ENCODE assay signal across 11 mouse cellular contexts in the genomic region with DNA sequence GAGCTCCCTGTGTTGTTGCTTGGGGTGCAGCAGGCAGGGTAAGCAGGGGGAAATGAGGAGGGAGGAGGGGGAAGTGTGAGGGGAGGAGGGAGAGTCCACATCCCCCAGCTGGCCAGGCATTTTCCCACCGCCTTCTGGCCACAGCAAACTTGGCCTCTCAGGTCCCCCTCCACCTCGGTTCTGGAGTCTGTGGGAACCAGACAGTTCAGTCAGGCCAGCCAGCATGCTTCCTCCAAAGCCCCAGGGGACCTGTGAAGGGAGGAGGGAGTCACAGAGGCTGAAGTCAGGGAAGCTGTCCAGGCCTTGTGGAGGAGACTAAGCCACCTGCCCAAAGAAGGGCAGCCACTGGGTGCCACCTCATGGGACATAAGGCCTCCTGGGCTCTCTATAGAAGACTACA. TPM values are rescaled to one million over a fixed set of nuclear protein-coding genes. Genes with fewer than 3 reads are reported as not detected.
DNase-seq lines count a peak whose midpoint lies in the region; ATAC-seq and TF ChIP-seq lines count a peak whose summit lies in the region.
"Had no signal": no experiment of that assay in that cellular context is flagged by ENCODE, and none has a peak within 500 bp of the region (broad histone marks: within the 10 kb centered on the region; RNA-seq: fewer than 3 reads in every experiment).

No protein-coding gene starts in this region.

- H3ac ChIP-seq in C2C12 (ENCODE audit: control insufficient read depth, insufficient read length, low read depth), result peak overlapping the region; percentile 66

- H3K4me1 ChIP-seq in heart, embryonic 11.5 days (ENCODE audit: control insufficient read depth, insufficient read depth, low read length), result peaks cover 15% of the 10 kb centered on the region
- H3K4me1 ChIP-seq in heart, embryonic 10.5 days, result peaks cover 67% of the 10 kb centered on the region
- peaks cover 45% of the 10 kb centered on the region for H3K4me1 ChIP-seq in kidney, postnatal 0 days (replicated peaks; ENCODE audit: insufficient read depth, low read length)
- no peaks in the 10 kb centered on the region for H3K4me1 ChIP-seq in forebrain, embryonic 12.5 days

- no peak overlapping the region for H3K27ac ChIP-seq in heart, embryonic 11.5 days (ENCODE audit: low read depth, low read length)
- H3K27ac ChIP-seq in heart, embryonic 10.5 days, result peak overlapping the region; percentile 49
- peak overlapping the region; percentile 81 for H3K27ac ChIP-seq in kidney, postnatal 0 days
- no peak overlapping the region for H3K27ac ChIP-seq in forebrain, embryonic 12.5 days
- H3K27ac ChIP-seq: neural tube, embryonic 12.5 days had no signal

- no peak overlapping the region for H3K9ac ChIP-seq in heart, embryonic 11.5 days (ENCODE audit: low read depth, low read length)
- no peak overlapping the region for H3K9ac ChIP-seq in kidney, postnatal 0 days (ENCODE audit: low read depth, low read length)
- H3K9ac ChIP-seq in forebrain, embryonic 12.5 days, result no peak overlapping the region
- H3K9ac ChIP-seq: neural tube, embryonic 12.5 days had no signal

- peaks cover 50% of the 10 kb centered on the region for H3K79me2 ChIP-seq in C2C12 (ENCODE audit: control insufficient read depth, insufficient read depth)

- no peaks in the 10 kb centered on the region for H3K9me3 ChIP-seq in heart, embryonic 11.5 days (replicated peaks; ENCODE audit: control insufficient read depth, low read length)
- no peaks in the 10 kb centered on the region for H3K9me3 ChIP-seq in heart, embryonic 10.5 days
- H3K9me3 ChIP-seq in kidney, postnatal 0 days (replicated peaks; ENCODE audit: low read length), result no peaks in the 10 kb centered on the region
- H3K9me3 ChIP-seq in forebrain, embryonic 12.5 days, result no peaks in the 10 kb centered on the region
- H3K9me3 ChIP-seq: neural tube, embryonic 12.5 days had no signal

- TF ChIP-seq CTCF in C2C12 (IDR thresholded peaks at IDR 0.05; ENCODE audit: control insufficient read depth, insufficient read depth, insufficient read length), result no peak
- no peak for TF ChIP-seq CTCF in kidney, postnatal 0 days (IDR thresholded peaks at IDR 0.05; ENCODE audit: low read depth)

- WGBS in heart, embryonic 11.5 days (ENCODE audit: insufficient replicate concordance), result 34% methylated on average over 2 of the region's 2 CpGs
- 29% methylated on average over 2 of the region's 2 CpGs for WGBS in heart, embryonic 10.5 days
- whole genome bisulfite sequencing in kidney, postnatal 0 days, result 9% methylated on average over 2 of the region's 2 CpGs
- 63% methylated on average over 2 of the region's 2 CpGs for WGBS in forebrain, embryonic 12.5 days

- ATAC-seq in heart, embryonic 11.5 days (replicated peaks; ENCODE audit: insufficient number of reproducible peaks, low FRiP score, low TSS enrichment), result no peak
- no peak for ATAC-seq in kidney, postnatal 0 days (replicated peaks; ENCODE audit: low FRiP score, low read depth)
- ATAC-seq in forebrain, embryonic 12.5 days (ENCODE audit: low FRiP score), result no peak

- H3K79me3 ChIP-seq in C2C12 (ENCODE audit: low read depth), result peaks cover 36% of the 10 kb centered on the region

- no peak overlapping the region for H3K4me2 ChIP-seq in heart, embryonic 11.5 days
- peak overlapping the region; percentile 47; the same call in 1 of the 2 replicates for H3K4me2 ChIP-seq in kidney, postnatal 0 days (ENCODE audit: low read length)
- H3K4me2 ChIP-seq in forebrain, embryonic 12.5 days, result no peak overlapping the region
- H3K4me2 ChIP-seq: neural tube, embryonic 12.5 days had no signal

- H3K4me3 ChIP-seq in heart, embryonic 11.5 days (ENCODE audit: low read depth, low read length), result no peak overlapping the region
- peak overlapping the region; percentile 65 for H3K4me3 ChIP-seq in C2C12 (ENCODE audit: insufficient read depth, poor library complexity, severe bottlenecking)
- no peak overlapping the region for H3K4me3 ChIP-seq in heart, embryonic 10.5 days
- no peak overlapping the region for H3K4me3 ChIP-seq in kidney, postnatal 0 days (replicated peaks; ENCODE audit: low read depth, low read length)
- H3K4me3 ChIP-seq in forebrain, embryonic 12.5 days (replicated peaks), result no peak overlapping the region
- H3K4me3 ChIP-seq: neural tube, embryonic 12.5 days had no signal

- H3K27me3 ChIP-seq in heart, embryonic 11.5 days (ENCODE audit: control insufficient read depth, insufficient read depth, low read length), result peaks cover 9% of the 10 kb centered on the region; the same call in 1 of the 2 replicates
- H3K27me3 ChIP-seq in C2C12 (ENCODE audit: control insufficient read depth, insufficient read depth, insufficient read length), result no peaks in the 10 kb centered on the region
- H3K27me3 ChIP-seq in heart, embryonic 10.5 days (ENCODE audit: insufficient read depth, poor library complexity, severe bottlenecking), result peaks cover 50% of the 10 kb centered on the region
- H3K27me3 ChIP-seq in kidney, postnatal 0 days (ENCODE audit: insufficient read depth, low read length), result no peaks in the 10 kb centered on the region
- peaks cover 10% of the 10 kb centered on the region; the same call in 1 of the 2 replicates for H3K27me3 ChIP-seq in forebrain, embryonic 12.5 days
- H3K27me3 ChIP-seq: neural tube, embryonic 12.5 days had no signal

- DNase-seq in heart, adult 11 months, result peak; percentile 99
- DNase-seq in heart, embryonic 10.5 days (ENCODE audit: low spot score), result no peak
- DNase-seq in kidney, postnatal 0 days (ENCODE audit: low spot score), result peak; percentile 59
- DNase-seq in layer of hippocampus, adult 8-10 months (ENCODE audit: low spot score in 2 of 2), result no peak
- no peak for DNase-seq in retina, embryonic 14.5 days (ENCODE audit: low spot score)
- DNase-seq: embryo, embryonic 11 days; layer of hippocampus, postnatal 36 days had no signal

- H3K36me3 ChIP-seq in heart, embryonic 11.5 days (ENCODE audit: control insufficient read depth, insufficient read depth, low read length), result no peaks in the 10 kb centered on the region
- H3K36me3 ChIP-seq in C2C12 (ENCODE audit: control insufficient read depth, insufficient read depth), result no peaks in the 10 kb centered on the region
- H3K36me3 ChIP-seq in heart, embryonic 10.5 days, result no peaks in the 10 kb centered on the region
- H3K36me3 ChIP-seq in kidney, postnatal 0 days (ENCODE audit: insufficient read depth, low read length), result no peaks in the 10 kb centered on the region
- H3K36me3 ChIP-seq in forebrain, embryonic 12.5 days (replicated peaks), result no peaks in the 10 kb centered on the region
- H3K36me3 ChIP-seq: neural tube, embryonic 12.5 days had no signal

TF ChIP-seq in C2C12, 6 proteins besides CTCF, POLR2A, EP300 and RAD21:
- peak; percentile 63 for TF ChIP-seq MAX (IDR thresholded peaks at IDR 0.05)
- no peak for TF ChIP-seq USF1 (IDR thresholded peaks at IDR 0.05; ENCODE audit: low read depth)
- no peak for TF ChIP-seq MYOD1 (IDR thresholded peaks at IDR 0.05; ENCODE audit: control insufficient read depth, insufficient read length, low read depth)
- no peak for TF ChIP-seq CEBPB (IDR thresholded peaks at IDR 0.05; ENCODE audit: low read depth)
- TF ChIP-seq FOSL1 (IDR thresholded peaks at IDR 0.05; ENCODE audit: insufficient read depth, low read length, poor library complexity, severe bottlenecking), result no peak
- no peak for TF ChIP-seq MYOG (IDR thresholded peaks at IDR 0.05; ENCODE audit: control insufficient read depth, extremely low read depth, insufficient read length)

RNA-seq across cellular contexts. Expression of a gene that starts 2.7 kb away (rescaled TPM):
- 0.52 and 0.83 TPM in 2 replicates for polyA plus RNA-seq in heart, embryonic 11.5 days (2014; fragmentation: Nextera tagmentation; extraction: Ambion mirVana)
- 55.0 TPM for polyA plus RNA-seq in C2C12 (2012; fragmentation: generic; extraction: Trizol)
- polyA plus RNA-seq in heart, embryonic 10.5 days (2016; fragmentation: Nextera tagmentation; extraction: Ambion mirVana), result 0.21 and 0.36 TPM in 2 replicates
- polyA plus RNA-seq in kidney, postnatal 0 days (2015; fragmentation: Nextera tagmentation; extraction: Ambion mirVana), result 9.4 and 10.4 TPM in 2 replicates
- under 1 TPM; 0.50 to 0.96 (median 0.78) TPM for total RNA-seq in layer of hippocampus, adult 8-10 months (2022)
- 1.6 and 1.8 TPM in 2 replicates for polyA plus RNA-seq in forebrain, embryonic 12.5 days (2016; fragmentation: Nextera tagmentation; extraction: Ambion mirVana)

RNA-seq across cellular contexts. Expression of a gene that starts 19.1 kb away (rescaled TPM):
- not detected in 2 replicates for polyA plus RNA-seq in heart, embryonic 11.5 days (2014; fragmentation: Nextera tagmentation; extraction: Ambion mirVana)
- 3.9 TPM for polyA plus RNA-seq in C2C12 (2012; fragmentation: generic; extraction: Trizol)
- 0.05 and 0.07 TPM in 2 replicates for polyA plus RNA-seq in heart, embryonic 10.5 days (2016; fragmentation: Nextera tagmentation; extraction: Ambion mirVana)
- polyA plus RNA-seq in kidney, postnatal 0 days (2015; fragmentation: Nextera tagmentation; extraction: Ambion mirVana), result 0.14 and 0.21 TPM in 2 replicates
- total RNA-seq in layer of hippocampus, adult 8-10 months (2022), result not detected
- not detected in 2 replicates for polyA plus RNA-seq in forebrain, embryonic 12.5 days (2016; fragmentation: Nextera tagmentation; extraction: Ambion mirVana)
- total RNA-seq: layer of hippocampus, postnatal 36 days had no signal
- polyA plus RNA-seq: neural tube, embryonic 12.5 days had no signal

RNA-seq across cellular contexts. Expression of a gene that starts 21.2 kb away (rescaled TPM):
- 0.07 TPM in 1 of 2 replicates, not detected in the other for polyA plus RNA-seq in heart, embryonic 11.5 days (2014; fragmentation: Nextera tagmentation; extraction: Ambion mirVana)
- 0.06 TPM for polyA plus RNA-seq in C2C12 (2012; fragmentation: generic; extraction: Trizol)
- polyA plus RNA-seq in heart, embryonic 10.5 days (2016; fragmentation: Nextera tagmentation; extraction: Ambion mirVana), result 0.04 TPM in 2 replicates
- polyA plus RNA-seq in kidney, postnatal 0 days (2015; fragmentation: Nextera tagmentation; extraction: Ambion mirVana), result 6.9 and 8.8 TPM in 2 replicates
- total RNA-seq in layer of hippocampus, adult 8-10 months (2022), result 10 to 100 TPM; 11.5 to 15.4 (median 12.6) TPM
- 0.91 and 1.5 TPM in 2 replicates for polyA plus RNA-seq in forebrain, embryonic 12.5 days (2016; fragmentation: Nextera tagmentation; extraction: Ambion mirVana)

RNA-seq across cellular contexts. Expression of a gene that starts 32.0 kb away (rescaled TPM):
- 0.76 TPM in 1 of 2 replicates, not detected in the other for polyA plus RNA-seq in heart, embryonic 11.5 days (2014; fragmentation: Nextera tagmentation; extraction: Ambion mirVana)
- polyA plus RNA-seq in C2C12 (2012; fragmentation: generic; extraction: Trizol), result 0.16 TPM
- 0.47 and 0.85 TPM in 2 replicates for polyA plus RNA-seq in heart, embryonic 10.5 days (2016; fragmentation: Nextera tagmentation; extraction: Ambion mirVana)
- 0.64 and 0.75 TPM in 2 replicates for polyA plus RNA-seq in kidney, postnatal 0 days (2015; fragmentation: Nextera tagmentation; extraction: Ambion mirVana)
- total RNA-seq in layer of hippocampus, adult 8-10 months (2022), result 1 to 10 TPM in 3 of 4 experiments, under 1 TPM in 1; 0.95 to 1.9 (median 1.5) TPM
- polyA plus RNA-seq in forebrain, embryonic 12.5 days (2016; fragmentation: Nextera tagmentation; extraction: Ambion mirVana), result 1.2 TPM in 2 replicates

Comparison
In these comparisons a context has a peak if more than half of its experiments do, and no peak if none do; other contexts are left out.
1. DNase-seq: peak in heart, adult 11 months (single experiment) and kidney, postnatal 0 days (single experiment); none in heart, embryonic 10.5 days (single experiment), layer of hippocampus, adult 8-10 months (0 of 2) and retina, embryonic 14.5 days (single experiment).
2. H3K27ac ChIP-seq: peak in heart, embryonic 10.5 days (single experiment) and kidney, postnatal 0 days (single experiment); none in heart, embryonic 11.5 days (single experiment) and forebrain, embryonic 12.5 days (single experiment).